Mouse (Mus musculus): ENCODE data around the gene Fkbp4. TPM values are rescaled to one million over a fixed set of nuclear protein-coding genes. Genes with fewer than 3 reads are reported as not detected.
A peak's percentile ranks its signal among the peaks of the same experiment; 100 is the strongest.

The Fkbp4 gene
- polyA plus RNA-seq, 1 experiment from 2014 or later: 556 TPM

GRCm38 (mm10) chr6:128425046-128425445 is 13.4 kb downstream of the Fkbp4 start:
- Histone ChIP-seq H3K9me3 (ENCODE audit: low read length) (no peaks in the 10 kb centered on the region), H3K4me1 (ENCODE audit: insufficient read depth, low read length) (0 out of 2 replicates have a peak, but pooled peaks cover 3% of the 10 kb centered on the region), H3K4me2 (replicated peaks; ENCODE audit: low read depth, low read length) (peak overlapping the region; percentile 62), H3K4me3 (ENCODE audit: low read length) (peak overlapping the region; percentile 80), H3K27me3 (ENCODE audit: insufficient read depth, low read length) (no peaks in the 10 kb centered on the region), H3K27ac (ENCODE audit: low read length) (peak overlapping the region; percentile 97; the same call in 1 of the 2 replicates), H3K9ac (replicated peaks; ENCODE audit: low read length) (peak overlapping the region; percentile 84), H3K36me3 (ENCODE audit: insufficient read depth, low read length) (peaks cover 17% of the 10 kb centered on the region)
- ATAC-seq (ENCODE audit: low FRiP score, low TSS enrichment): no peak
- 20% methylated on average over 9 of the region's 9 CpGs for WGBS

- WGBS: under 1% methylated on average over 42 of the region's 42 CpGs
- Histone ChIP-seq H3K36me3 (ENCODE audit: insufficient read depth, low read length) (peaks cover 11% of the 10 kb centered on the region), H3K27ac (ENCODE audit: low read length) (peak within 1 kb of the TSS; percentile 97), H3K9me3 (ENCODE audit: low read length) (no peaks in the 10 kb centered on the region), H3K4me3 (ENCODE audit: low read length) (peak within 1 kb of the TSS; percentile 80), H3K9ac (replicated peaks; ENCODE audit: low read length) (peak within 1 kb of the TSS; percentile 84), H3K4me2 (replicated peaks; ENCODE audit: low read depth, low read length) (peak within 1 kb of the TSS; percentile 62), H3K4me1 (ENCODE audit: insufficient read depth, low read length) (0 out of 2 replicates have a peak, but pooled peaks cover 3% of the 10 kb centered on the region), H3K27me3 (ENCODE audit: insufficient read depth, low read length) (no peaks in the 10 kb centered on the region)
- ATAC-seq (ENCODE audit: low FRiP score, low TSS enrichment): peak; percentile 93
These were observed 14.0 kb downstream of the Fkbp4 start, which contains the start of gene Itfg2 for GRCm38 (mm10) chr6:128424269-128425019. Gene Itfg2 (minus strand): TSS chr6:128424931.

DNA sequence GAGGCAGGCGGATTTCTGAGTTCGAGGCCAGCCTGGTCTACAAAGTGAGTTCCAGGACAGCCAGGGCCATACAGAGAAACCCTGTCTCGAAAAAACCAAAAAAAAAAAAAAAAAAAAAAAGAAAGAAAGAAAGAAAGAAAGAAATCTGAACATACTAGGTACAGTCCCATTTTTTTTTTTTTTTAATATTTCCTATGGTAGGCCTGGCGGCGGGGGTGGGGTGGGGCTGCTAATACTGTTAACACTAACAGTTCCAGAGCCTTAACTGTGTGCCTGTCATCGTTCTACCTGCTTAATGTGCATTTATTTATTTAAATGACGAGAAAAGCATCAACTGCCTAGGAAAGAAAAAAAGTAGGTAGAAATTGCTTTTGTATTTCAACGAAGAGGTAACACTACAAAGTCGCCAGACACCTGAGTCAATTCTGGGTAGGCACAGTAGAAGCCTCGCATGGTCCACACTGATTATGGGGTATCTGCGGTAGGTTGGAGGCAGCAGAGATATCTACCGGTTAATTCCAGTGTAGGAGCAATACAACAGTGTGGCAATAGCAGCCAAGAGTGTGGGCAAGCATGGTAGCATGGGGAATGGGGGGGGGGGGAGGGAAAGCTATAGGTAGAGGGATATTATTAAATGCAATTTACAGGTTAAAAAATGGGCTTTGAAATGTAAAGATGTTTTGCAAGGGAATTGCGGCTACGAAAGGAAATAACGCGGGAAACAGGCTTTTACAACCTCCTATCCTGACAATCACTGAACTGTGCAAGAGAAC is 14.8 kb downstream of the Fkbp4 start:
- Histone ChIP-seq H3K4me3 (ENCODE audit: low read length) (peak overlapping the region; percentile 80), H3K9ac (replicated peaks; ENCODE audit: low read length) (peak overlapping the region; percentile 84), H3K4me2 (replicated peaks; ENCODE audit: low read depth, low read length) (peak overlapping the region; percentile 62), H3K4me1 (ENCODE audit: insufficient read depth, low read length) (0 out of 2 replicates have a peak, but pooled peaks cover 3% of the 10 kb centered on the region), H3K36me3 (ENCODE audit: insufficient read depth, low read length) (peaks cover 4% of the 10 kb centered on the region), H3K27me3 (ENCODE audit: insufficient read depth, low read length) (no peaks in the 10 kb centered on the region), H3K9me3 (ENCODE audit: low read length) (no peaks in the 10 kb centered on the region), H3K27ac (ENCODE audit: low read length) (peak overlapping the region; percentile 97)
- no peak for ATAC-seq (ENCODE audit: low FRiP score, low TSS enrichment)
- 37% methylated on average over 14 of the region's 16 CpGs for WGBS

GRCm38 (mm10) chr6:128421480-128421879 is 17.0 kb downstream of the Fkbp4 start:
- ATAC-seq (ENCODE audit: low FRiP score, low TSS enrichment): no peak
- H3K4me2 ChIP-seq (replicated peaks; ENCODE audit: low read depth, low read length): no peak overlapping the region
- no peaks in the 10 kb centered on the region for H3K36me3 ChIP-seq (ENCODE audit: insufficient read depth, low read length)
- H3K9ac ChIP-seq (replicated peaks; ENCODE audit: low read length): no peak overlapping the region
- peak overlapping the region; percentile 60; the same call in 1 of the 2 replicates for H3K27ac ChIP-seq (ENCODE audit: low read length)
- 0 out of 2 replicates have a peak, but pooled peaks cover 3% of the 10 kb centered on the region for H3K4me1 ChIP-seq (ENCODE audit: insufficient read depth, low read length)
- no peaks in the 10 kb centered on the region for H3K27me3 ChIP-seq (ENCODE audit: insufficient read depth, low read length)
- H3K9me3 ChIP-seq (ENCODE audit: low read length): no peaks in the 10 kb centered on the region
- 82% methylated on average over 3 of the region's 3 CpGs for WGBS
- H3K4me3 ChIP-seq (ENCODE audit: low read length): no peak overlapping the region

GRCm38 (mm10) chr6:128421036-128421435 is 17.4 kb downstream of the Fkbp4 start:
- H3K27me3 ChIP-seq (ENCODE audit: insufficient read depth, low read length): no peaks in the 10 kb centered on the region
- H3K4me2 ChIP-seq (replicated peaks; ENCODE audit: low read depth, low read length): no peak overlapping the region
- H3K9me3 ChIP-seq (ENCODE audit: low read length): no peaks in the 10 kb centered on the region
- 58% methylated on average over 2 of the region's 2 CpGs for WGBS
- peak overlapping the region; percentile 60; the same call in 1 of the 2 replicates for H3K27ac ChIP-seq (ENCODE audit: low read length)
- H3K4me1 ChIP-seq (ENCODE audit: insufficient read depth, low read length): 0 out of 2 replicates have a peak, but pooled peaks cover 3% of the 10 kb centered on the region
- H3K9ac ChIP-seq (replicated peaks; ENCODE audit: low read length): no peak overlapping the region
- no peak for ATAC-seq (ENCODE audit: low FRiP score, low TSS enrichment)
- no peak overlapping the region for H3K4me3 ChIP-seq (ENCODE audit: low read length)
- no peaks in the 10 kb centered on the region for H3K36me3 ChIP-seq (ENCODE audit: insufficient read depth, low read length)

DNA sequence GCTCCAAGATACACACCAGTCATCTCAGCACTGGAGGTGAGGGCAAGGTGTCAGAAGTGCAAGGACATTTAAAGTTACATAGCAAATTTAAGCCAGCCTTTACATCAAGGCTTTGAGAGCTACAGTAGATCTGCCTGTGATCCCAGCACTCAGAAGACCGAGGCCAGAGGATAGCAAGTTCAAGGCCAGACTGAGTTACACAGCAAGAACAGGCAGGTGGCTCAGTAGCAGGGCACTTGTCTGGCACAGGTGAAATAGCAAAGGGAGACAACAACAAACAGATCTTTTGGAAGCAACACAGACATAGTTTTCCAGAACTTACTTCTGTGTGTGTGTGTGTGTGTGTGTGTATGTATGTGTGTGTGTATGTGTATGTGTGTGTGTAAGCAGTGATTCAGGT is 20.4 kb downstream of the Fkbp4 start:
- ATAC-seq (ENCODE audit: low FRiP score, low TSS enrichment): no peak
- WGBS: 91% methylated on average over 1 of the region's 1 CpGs
- no peak overlapping the region for H3K9ac ChIP-seq (replicated peaks; ENCODE audit: low read length)
- no peaks in the 10 kb centered on the region for H3K27me3 ChIP-seq (ENCODE audit: insufficient read depth, low read length)
- no peaks in the 10 kb centered on the region for H3K9me3 ChIP-seq (ENCODE audit: low read length)
- no peak overlapping the region for H3K27ac ChIP-seq (ENCODE audit: low read length)
- H3K4me3 ChIP-seq (ENCODE audit: low read length): no peak overlapping the region
- no peak overlapping the region for H3K4me2 ChIP-seq (replicated peaks; ENCODE audit: low read depth, low read length)
- H3K4me1 ChIP-seq (ENCODE audit: insufficient read depth, low read length): no peaks in the 10 kb centered on the region
- H3K36me3 ChIP-seq (ENCODE audit: insufficient read depth, low read length): peaks cover 8% of the 10 kb centered on the region; the same call in 1 of the 2 replicates

DNA sequence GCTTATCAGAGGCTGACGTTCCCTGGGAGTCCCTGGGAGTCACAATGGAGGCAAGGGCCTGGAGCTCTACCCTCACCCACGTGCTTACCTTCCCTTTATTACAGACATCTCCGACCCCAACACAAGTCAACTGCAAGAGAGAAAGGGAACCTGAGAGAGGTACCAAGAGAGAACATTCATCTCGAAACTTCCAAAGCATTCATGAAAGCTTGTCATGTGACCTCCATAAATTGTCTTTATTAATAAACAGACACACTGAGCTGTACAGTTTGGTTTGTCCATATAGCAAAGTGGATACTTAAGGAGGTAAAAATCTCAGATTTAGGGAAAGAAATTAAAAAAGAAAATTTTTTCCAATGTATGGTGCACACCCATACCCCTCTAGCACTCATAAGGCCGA is 22.3 kb downstream of the Fkbp4 start:
- peaks cover 20% of the 10 kb centered on the region; the same call in 1 of the 2 replicates for H3K36me3 ChIP-seq (ENCODE audit: insufficient read depth, low read length)
- no peaks in the 10 kb centered on the region for H3K27me3 ChIP-seq (ENCODE audit: insufficient read depth, low read length)
- no peak overlapping the region for H3K4me3 ChIP-seq (ENCODE audit: low read length)
- no peak for ATAC-seq (ENCODE audit: low FRiP score, low TSS enrichment)
- H3K4me2 ChIP-seq (replicated peaks; ENCODE audit: low read depth, low read length): no peak overlapping the region
- H3K4me1 ChIP-seq (ENCODE audit: insufficient read depth, low read length): no peaks in the 10 kb centered on the region
- 87% methylated on average over 5 of the region's 5 CpGs for WGBS
- H3K9ac ChIP-seq (replicated peaks; ENCODE audit: low read length): no peak overlapping the region
- H3K9me3 ChIP-seq (ENCODE audit: low read length): no peaks in the 10 kb centered on the region
- no peak overlapping the region for H3K27ac ChIP-seq (ENCODE audit: low read length)

GRCm38 (mm10) chr6:128411115-128411514 is 27.4 kb downstream of the Fkbp4 start:
- Histone ChIP-seq H3K36me3 (ENCODE audit: insufficient read depth, low read length) (peaks cover 61% of the 10 kb centered on the region), H3K9ac (replicated peaks; ENCODE audit: low read length) (no peak overlapping the region), H3K4me3 (ENCODE audit: low read length) (no peak overlapping the region), H3K4me2 (replicated peaks; ENCODE audit: low read depth, low read length) (no peak overlapping the region), H3K27me3 (ENCODE audit: insufficient read depth, low read length) (no peaks in the 10 kb centered on the region), H3K9me3 (ENCODE audit: low read length) (no peaks in the 10 kb centered on the region), H3K27ac (ENCODE audit: low read length) (no peak overlapping the region), H3K4me1 (ENCODE audit: insufficient read depth, low read length) (no peaks in the 10 kb centered on the region)
- ATAC-seq (ENCODE audit: low FRiP score, low TSS enrichment): 0 out of 2 replicates have a peak, but pooled peaks have one; percentile 1
- 13% methylated on average over 3 of the region's 3 CpGs for WGBS

- WGBS: 92% methylated on average over 13 of the region's 13 CpGs
- no peak overlapping the region for H3K4me2 ChIP-seq (replicated peaks; ENCODE audit: low read depth, low read length)
- no peaks in the 10 kb centered on the region for H3K4me1 ChIP-seq (ENCODE audit: insufficient read depth, low read length)
- H3K27me3 ChIP-seq (ENCODE audit: insufficient read depth, low read length): no peaks in the 10 kb centered on the region
- no peak for ATAC-seq (ENCODE audit: low FRiP score, low TSS enrichment)
- no peak overlapping the region for H3K4me3 ChIP-seq (ENCODE audit: low read length)
- H3K9ac ChIP-seq (replicated peaks; ENCODE audit: low read length): no peak overlapping the region
- H3K36me3 ChIP-seq (ENCODE audit: insufficient read depth, low read length): peaks cover 61% of the 10 kb centered on the region
- no peak overlapping the region for H3K27ac ChIP-seq (ENCODE audit: low read length)
- no peaks in the 10 kb centered on the region for H3K9me3 ChIP-seq (ENCODE audit: low read length)
These were observed 28.2 kb downstream of the Fkbp4 start for GRCm38 (mm10) chr6:128410305-128410704.
